Mouse (Mus musculus) thymus, postnatal 0 days (tissue): Measurements from ENCODE around the gene AA986860. TPM values are rescaled to one million over a fixed set of nuclear protein-coding genes. Genes with fewer than 3 reads are reported as not detected.

Experiments
- DNase-seq: peaks from one replicate; pipeline ENCODE4 v3.0.0-alpha.2; 2015; ENCODE audit warnings: low spot score
- polyA plus RNA-seq: library from polyadenylated mRNA; unstranded; fragments of >200 nt; fragmentation: Nextera tagmentation; extraction: Ambion mirVana; gene quantifications from 2 replicates; pipeline ENCODE4 v1.2.1, GENCODE M21; 2015

AA986860 gene
- polyA plus RNA-seq: 0.75 and 1.1 TPM in 2 replicates

DNA sequence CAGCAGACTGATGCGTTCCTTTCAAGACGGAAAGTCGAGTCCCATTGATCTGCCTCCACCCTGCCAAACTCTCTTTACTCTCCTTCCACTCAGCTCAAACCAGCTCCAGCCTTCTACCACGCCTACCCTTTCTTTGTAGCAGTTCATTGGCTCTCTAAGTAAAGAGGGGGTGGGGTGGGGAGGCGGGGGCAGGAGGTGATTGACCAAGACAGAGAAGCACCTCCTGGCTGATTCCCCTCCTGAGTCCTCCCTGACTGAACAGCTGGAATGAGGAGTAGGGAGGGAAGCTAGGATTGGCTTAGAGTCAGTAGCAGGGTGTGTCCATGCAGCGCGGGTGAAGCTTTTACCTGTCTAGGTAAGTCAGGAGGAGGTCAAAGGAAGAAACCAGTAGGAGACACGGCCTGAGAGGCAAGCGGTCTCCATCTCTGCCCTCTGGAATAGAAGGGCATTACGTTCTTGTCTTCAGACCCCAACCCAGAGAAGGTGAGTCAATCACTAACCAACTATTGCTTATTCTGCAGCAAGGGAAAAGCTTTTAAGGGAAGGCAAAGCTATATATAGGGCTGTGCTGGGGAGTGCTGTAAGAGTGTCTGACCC is at the start of gene AA986860:
Gene AA986860, plus strand, starts transcription at position 236 of the 597 bp plus-strand sequence.
- peak; percentile 14 for DNase-seq

- DNase-seq: no peak
Observed at GRCm38 (mm10) chr1:130683905-130684304, 47.9 kb upstream of the AA986860 start.

DNA sequence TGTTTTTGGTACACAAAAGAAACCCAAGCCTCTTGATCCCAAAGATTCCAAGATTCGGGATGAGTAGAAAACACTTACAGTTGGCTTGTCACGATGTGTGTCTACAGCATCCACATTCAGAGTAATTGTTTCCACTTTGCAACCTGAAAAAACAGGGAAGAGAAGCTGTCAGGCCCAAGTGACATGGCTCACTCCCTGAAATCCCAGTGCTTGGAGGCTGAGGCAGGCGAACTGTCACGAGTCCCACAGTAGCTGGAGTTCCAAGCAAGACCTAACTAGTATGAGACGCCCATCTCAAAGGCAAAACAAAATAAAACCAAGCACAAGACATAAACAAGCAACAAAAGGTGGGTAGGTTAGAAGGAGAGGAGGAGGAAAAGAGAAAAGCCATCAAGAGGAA is 33.2 kb upstream of the AA986860 start:
- no peak for DNase-seq

DNA sequence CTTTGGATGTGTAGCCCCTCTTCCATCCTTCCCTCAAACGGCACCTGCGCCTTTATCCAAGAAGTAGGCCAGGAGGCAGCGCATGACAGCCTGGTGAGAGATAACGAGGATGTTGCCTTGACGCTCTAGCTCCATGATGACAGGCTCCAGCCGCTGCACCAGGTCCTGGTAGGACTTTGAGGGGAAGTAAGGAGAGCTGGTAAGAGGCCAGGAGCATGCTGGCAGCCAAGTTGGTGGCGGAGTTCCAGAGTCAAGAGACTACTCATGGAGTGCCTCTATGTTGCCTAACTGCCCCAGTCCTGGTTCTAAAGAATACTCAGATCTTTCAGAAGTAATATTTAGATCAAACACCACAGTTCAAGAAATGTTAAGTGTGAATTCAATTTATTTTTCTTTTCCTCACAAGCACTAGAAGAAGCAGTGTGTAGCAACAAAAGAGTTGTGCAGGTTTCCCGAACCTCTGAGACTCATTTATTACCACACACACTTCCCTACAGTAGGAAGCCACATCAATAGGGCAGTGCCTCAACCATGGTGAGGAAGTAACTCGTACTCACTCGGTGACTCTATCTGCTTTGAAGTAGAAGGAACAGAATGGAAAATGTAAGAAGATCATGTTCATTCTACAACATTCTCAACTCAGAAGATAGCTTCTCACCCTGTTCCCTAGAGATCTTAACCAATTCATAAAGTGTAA is 31.7 kb upstream of the AA986860 start:
- peak; percentile 61 for DNase-seq

GRCm38 (mm10) chr1:130701976-130702375 is 29.8 kb upstream of the AA986860 start:
- no peak for DNase-seq

GRCm38 (mm10) chr1:130703613-130704012 is 28.2 kb upstream of the AA986860 start:
- DNase-seq: no peak

- DNase-seq: no peak
Observed at GRCm38 (mm10) chr1:130710283-130711080, 21.3 kb upstream of the AA986860 start.

DNA sequence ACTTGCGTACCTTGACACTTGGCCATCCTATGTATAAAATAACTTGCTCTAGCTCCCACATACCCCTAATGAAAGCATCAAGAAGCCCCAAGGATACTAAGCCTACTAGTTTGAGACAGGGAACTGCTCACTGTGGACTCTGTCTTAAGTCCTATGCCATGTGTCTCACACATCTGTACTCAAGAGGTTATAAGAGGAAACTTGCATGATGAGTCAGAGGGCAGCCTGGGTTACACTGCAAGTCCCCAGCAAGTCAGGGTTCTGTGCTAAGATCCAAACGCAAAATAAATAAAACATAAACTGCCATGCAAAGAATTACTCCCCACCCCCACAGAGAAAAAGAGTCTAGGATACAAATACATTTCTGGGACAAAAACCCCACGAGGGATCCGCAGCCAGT is 17.7 kb upstream of the AA986860 start:
- no peak for DNase-seq

GRCm38 (mm10) chr1:130715561-130716217 is 16.1 kb upstream of the AA986860 start, which contains the start of gene Gm29427:
Gene Gm29427, minus strand, starts transcription at chr1:130715799.
- peak; percentile 97 for DNase-seq

GRCm38 (mm10) chr1:130716218-130716512 is 15.6 kb upstream of the AA986860 start:
- DNase-seq: no peak

DNA sequence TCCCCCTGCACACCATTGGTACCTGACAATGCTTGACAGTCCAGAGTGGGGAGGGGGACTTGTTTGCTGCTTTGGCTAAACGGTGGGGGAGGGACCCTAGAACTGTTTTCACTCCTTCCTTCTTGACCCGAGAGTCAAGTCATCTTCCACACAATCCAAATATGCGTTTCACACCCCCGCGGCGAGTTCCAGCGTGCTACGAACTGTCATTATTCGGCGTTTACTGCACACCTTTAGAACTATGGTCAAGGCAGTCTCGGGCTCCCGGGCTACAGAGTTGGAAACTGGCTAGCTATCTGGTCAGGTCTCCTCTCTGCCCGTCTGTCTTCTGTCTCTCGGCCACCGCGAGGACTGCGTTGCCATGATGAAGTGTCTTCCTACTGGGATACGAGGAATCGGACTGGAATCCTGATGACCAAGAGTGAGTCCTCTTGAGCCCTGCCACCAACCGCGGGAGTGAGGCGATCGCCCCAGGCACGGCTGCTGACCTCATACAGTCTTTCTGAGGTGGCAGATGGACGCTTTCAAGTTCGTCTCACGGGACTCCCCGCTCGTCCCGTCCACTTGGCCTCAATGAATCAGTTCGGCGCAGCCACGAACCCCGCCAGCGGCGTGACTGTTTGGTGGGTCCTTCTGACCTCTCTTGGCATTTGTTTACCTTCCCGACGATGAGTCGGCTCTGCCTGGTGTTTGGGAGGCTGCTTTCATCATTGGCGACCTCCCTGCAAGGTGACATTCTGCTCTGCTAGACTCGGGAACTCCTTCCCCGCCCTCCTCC is 15.1 kb upstream of the AA986860 start:
- peak; percentile 29 for DNase-seq

GRCm38 (mm10) chr1:130717291-130717871 is 14.4 kb upstream of the AA986860 start, which contains the start of gene Yod1:
Gene Yod1, plus strand, starts transcription at chr1:130717327.
- peak; percentile 94 for DNase-seq

DNA sequence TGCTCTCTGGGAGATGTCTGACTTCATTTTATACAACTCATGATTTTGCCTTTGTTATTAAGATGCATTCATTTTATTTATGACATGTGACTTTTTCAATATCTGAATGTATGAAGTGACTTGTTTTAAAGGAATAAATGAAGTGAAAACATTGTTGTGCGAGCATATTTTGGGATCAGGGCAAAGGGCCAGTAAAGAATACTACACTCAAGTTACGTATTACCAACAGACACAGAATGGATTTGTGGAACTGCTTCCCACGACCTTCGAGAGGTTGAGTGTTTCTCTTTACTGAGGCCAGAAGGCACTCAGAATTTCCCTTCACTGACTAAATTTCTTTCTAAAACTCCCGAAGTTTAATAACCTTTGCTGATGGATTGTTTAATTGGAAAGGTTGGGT is 7.6 kb upstream of the AA986860 start:
- no peak for DNase-seq

DNA sequence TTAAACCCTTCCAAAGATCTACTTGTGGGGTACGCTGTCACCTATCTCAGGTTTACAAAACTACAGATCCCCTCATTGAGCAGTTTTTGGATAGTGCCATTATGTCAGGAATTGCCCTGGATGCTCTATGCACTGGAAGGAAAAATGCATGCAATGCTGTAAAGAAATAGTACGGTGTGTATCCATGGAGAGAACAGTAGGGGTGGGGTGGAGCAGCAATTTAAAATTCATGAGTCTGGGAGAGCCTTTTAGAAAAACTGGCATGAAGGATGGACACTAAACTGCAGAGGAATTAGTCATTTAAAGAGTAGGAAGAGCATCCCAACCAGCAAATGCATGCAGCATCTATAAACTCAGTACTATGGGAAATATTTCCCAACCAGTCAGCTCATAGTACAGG is 5.4 kb upstream of the AA986860 start:
- no peak for DNase-seq

DNA sequence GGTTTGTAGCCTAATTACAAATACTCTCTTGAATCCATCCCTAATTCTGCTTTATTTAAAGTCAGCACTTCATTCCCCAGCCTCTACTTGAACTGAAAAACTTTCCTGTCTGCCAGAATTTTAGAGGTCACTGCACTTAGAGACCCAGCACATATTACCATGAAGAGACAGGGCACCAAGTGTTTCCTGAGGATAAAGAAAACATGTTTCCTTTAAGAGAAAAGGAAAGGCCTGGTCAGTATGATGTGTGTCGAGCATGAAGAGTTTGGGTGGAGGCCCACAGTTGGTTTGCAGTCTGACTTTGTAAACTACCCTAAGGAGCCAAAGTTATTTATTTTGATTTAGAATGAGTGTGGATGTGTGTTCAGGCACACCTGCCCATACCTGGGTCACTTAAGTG is 3.7 kb upstream of the AA986860 start:
- no peak for DNase-seq

DNA sequence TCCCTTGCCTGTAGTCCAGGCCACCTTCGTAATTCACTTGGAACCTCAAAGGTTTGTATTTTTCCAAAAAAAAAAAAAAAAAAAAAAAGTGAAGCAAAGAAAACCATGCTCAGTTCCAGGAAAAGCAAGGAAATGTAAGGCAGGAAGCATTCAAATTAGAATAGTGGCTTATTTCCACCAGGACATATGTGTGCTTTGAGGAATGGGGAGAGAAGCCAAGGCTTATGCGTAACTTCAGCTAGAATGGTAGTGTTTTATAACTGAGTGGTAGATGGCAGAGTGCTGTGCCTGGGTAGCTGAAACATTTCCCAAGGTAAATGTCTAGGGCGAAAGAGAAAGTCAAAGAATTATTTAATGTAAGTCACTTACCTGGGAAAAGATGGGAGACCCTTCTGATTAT is 3.1 kb upstream of the AA986860 start:
- DNase-seq: no peak

DNA sequence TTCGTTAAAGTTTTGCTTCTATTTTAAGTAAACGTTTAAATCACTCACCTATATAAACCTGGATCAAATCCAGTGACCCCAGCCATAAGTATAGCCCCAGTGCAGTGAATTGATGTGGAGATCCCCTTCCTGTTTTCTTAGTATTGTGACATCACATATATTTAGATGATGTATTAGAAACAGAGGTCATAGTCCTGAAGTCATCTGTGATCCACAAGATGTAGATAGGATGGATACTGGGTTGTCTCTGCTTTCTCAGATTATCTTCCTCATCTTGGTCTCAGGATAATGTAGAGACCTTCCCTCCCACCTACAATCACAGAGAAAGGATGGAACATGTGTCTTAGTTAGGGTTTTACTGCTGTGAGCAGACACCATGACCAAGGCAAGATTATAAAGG is 2.6 kb upstream of the AA986860 start, which contains the start of gene Pfkfb2:
Gene Pfkfb2, minus strand, starts transcription at position 101 of the 400 bp plus-strand sequence.
- no peak for DNase-seq

DNA sequence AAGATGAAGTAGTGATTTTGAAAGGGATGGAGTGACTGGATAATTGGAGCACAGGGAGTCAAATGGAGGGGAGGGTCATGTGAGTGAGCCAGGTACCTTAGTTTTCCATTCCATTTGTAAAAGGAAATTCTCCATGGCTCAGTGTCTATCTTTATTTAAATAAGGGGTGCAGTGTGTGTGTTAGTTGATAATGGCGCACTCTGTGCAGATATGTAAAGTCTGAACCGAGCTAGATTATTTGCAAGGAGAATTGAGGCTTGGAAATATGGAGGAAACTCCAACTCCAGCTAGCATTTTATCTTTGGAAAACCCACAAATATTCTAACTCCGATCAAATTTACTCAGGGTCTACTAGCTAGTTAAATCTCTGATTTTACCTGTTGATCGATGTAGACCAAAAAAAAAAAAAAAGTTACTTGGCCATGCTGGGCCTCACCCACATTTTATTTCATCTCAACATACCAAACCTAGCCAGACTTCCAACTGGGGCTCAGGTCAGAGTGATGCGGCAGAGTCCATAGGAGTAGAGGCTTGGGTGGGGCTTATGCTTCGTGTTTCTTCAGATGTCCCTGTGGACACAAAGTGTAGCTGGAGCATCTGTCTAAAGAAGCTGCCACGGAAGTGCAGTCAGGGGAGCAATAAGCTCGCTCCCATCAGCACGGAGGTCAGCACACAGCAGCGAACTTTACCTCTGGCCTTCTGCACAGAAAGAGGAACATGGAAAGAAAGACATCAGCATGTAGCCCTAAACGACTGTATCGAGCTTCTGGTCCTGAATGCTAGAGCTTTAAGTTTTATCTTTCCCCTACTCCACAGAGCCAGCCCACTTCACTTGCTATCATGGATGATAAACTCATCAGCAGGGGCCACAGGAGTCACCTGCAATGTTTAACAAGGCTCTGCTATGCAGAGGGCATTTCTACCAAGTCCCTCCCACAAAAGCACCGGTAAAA is 1.2 kb downstream of the AA986860 start:
- DNase-seq: no peak

DNA sequence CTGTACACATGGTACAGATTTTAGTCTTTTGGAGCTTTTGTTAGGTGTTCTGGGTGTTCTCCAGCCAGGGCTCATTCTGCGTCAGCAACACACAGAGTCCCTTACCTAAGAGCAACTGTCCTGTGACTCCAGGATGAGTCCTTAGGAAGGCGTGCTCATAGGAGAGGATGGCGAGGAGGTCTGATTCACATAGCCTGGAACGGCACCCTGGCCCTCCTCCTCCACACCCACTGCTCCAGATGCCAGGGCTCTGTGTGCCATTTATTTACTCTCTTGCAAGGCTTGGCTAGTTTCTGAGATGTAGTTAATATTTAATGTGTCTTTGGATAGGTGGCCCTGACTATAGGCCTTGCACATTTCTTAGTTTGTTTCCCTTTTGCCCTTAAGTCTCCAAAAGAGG is 1.9 kb downstream of the AA986860 start:
- DNase-seq: no peak
